Mouse (Mus musculus): ENCODE measurements at regions not wholly inside any gene's neighbourhood (a gene's known extent, or its start where the extent isn't known, plus 50 kb on each side); places are given as distances from the start of the nearest gene placed in this dataset.

DNA sequence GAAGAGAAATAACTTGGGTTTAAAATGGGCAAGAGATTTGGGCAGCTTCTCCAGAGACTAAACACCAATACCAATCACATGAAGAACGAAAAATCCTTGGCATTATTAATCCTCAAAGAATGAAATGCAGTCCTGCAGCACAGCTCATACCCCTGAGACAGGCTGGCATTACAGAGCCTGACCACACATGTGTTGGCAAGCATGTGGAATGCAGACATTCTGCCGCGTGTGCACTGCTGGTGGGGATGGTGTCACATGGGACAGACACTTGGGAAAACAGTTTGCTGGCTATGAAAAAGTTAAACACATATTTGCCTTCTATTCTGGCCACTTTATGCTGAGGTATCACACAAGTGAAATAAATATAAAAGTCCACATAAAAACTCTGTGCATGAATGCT is 60.4 kb upstream of the Smad3 start:
- H3K36me3 ChIP-seq (ENCODE audit: control insufficient read depth, insufficient read depth, low read length): no peaks in the 10 kb centered on the region
- 52% methylated on average over 3 of the region's 3 CpGs for WGBS
- H3K27me3 ChIP-seq (ENCODE audit: control insufficient read depth, insufficient read depth, low read length): no peaks in the 10 kb centered on the region
- H3K27ac ChIP-seq (replicated peaks; ENCODE audit: low read depth, low read length): no peak overlapping the region
- H3K9me3 ChIP-seq (ENCODE audit: control insufficient read depth, low read length): 0 out of 2 replicates have a peak, but pooled peaks cover 3% of the 10 kb centered on the region
- H3K4me3 ChIP-seq (replicated peaks; ENCODE audit: low read length): no peak overlapping the region
- DNase-seq (ENCODE audit: low spot score): no peak
- no peak overlapping the region for H3K4me2 ChIP-seq (replicated peaks; ENCODE audit: low read depth, low read length, severe bottlenecking)
- no peak for ATAC-seq (ENCODE audit: low FRiP score, low read depth)
- no peak overlapping the region for H3K9ac ChIP-seq (ENCODE audit: low read depth, low read length, severe bottlenecking)
- H3K4me1 ChIP-seq (ENCODE audit: control insufficient read depth, insufficient read depth, low read length): no peaks in the 10 kb centered on the region
- no peak for TF ChIP-seq POLR2A (IDR thresholded peaks at IDR 0.05; ENCODE audit: borderline replicate concordance, extremely low read depth, insufficient read depth, insufficient read length)

GRCm38 (mm10) chr9:63816540-63816939 is 58.7 kb upstream of the Smad3 start:
- no peaks in the 10 kb centered on the region for H3K27me3 ChIP-seq (ENCODE audit: control insufficient read depth, insufficient read depth, low read length)
- H3K36me3 ChIP-seq (ENCODE audit: control insufficient read depth, insufficient read depth, low read length): no peaks in the 10 kb centered on the region
- no peak overlapping the region for H3K4me2 ChIP-seq (replicated peaks; ENCODE audit: low read depth, low read length, severe bottlenecking)
- H3K4me3 ChIP-seq (replicated peaks; ENCODE audit: low read length): no peak overlapping the region
- ATAC-seq (ENCODE audit: low FRiP score, low read depth): no peak
- WGBS: 62% methylated on average over 2 of the region's 2 CpGs
- DNase-seq (ENCODE audit: low spot score): no peak
- no peak overlapping the region for H3K9ac ChIP-seq (ENCODE audit: low read depth, low read length, severe bottlenecking)
- TF ChIP-seq POLR2A (IDR thresholded peaks at IDR 0.05; ENCODE audit: borderline replicate concordance, extremely low read depth, insufficient read depth, insufficient read length): no peak
- H3K9me3 ChIP-seq (ENCODE audit: control insufficient read depth, low read length): 0 out of 2 replicates have a peak, but pooled peaks cover 3% of the 10 kb centered on the region
- no peaks in the 10 kb centered on the region for H3K4me1 ChIP-seq (ENCODE audit: control insufficient read depth, insufficient read depth, low read length)
- H3K27ac ChIP-seq (replicated peaks; ENCODE audit: low read depth, low read length): no peak overlapping the region

DNA sequence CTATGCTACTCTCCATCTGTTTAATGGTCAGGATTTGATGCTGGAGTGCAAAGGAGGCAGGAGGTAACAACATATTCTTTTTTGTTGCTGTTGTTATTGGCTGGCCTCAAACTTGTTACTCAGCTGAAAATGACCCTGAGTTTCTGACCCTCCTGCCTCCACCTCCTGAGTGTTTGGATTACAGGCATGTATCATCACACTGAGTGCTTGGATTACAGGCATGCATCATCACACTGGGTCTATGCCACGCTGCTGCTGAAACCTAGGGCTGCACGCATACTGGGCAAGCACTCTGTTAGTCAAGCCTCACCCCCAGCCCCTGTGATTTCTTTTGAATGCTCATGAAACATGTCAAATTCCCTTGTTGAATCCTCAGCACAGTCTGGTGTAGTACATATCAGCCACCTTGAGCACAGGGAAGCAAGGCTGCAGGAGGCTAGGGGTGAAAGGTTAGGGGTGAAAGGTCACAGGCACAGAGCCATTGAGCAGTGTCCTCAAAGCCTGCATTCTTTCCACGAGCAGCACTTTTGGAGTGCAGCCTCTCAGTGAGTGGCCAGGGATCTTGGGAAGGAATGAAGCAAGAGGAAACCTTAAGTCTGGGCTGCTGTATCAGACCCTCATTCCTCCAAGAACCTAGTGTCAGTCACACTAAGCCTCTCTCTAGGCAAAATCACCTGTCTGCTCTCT is 52.2 kb upstream of the Smad3 start:
- Histone ChIP-seq H3K4me1 (ENCODE audit: control insufficient read depth, insufficient read depth, low read length) (no peaks in the 10 kb centered on the region), H3K9me3 (ENCODE audit: control insufficient read depth, low read length) (no peaks in the 10 kb centered on the region), H3K4me2 (replicated peaks; ENCODE audit: low read depth, low read length, severe bottlenecking) (no peak overlapping the region), H3K4me3 (replicated peaks; ENCODE audit: low read length) (no peak overlapping the region), H3K27me3 (ENCODE audit: control insufficient read depth, insufficient read depth, low read length) (no peaks in the 10 kb centered on the region), H3K9ac (ENCODE audit: low read depth, low read length, severe bottlenecking) (no peak overlapping the region), H3K36me3 (ENCODE audit: control insufficient read depth, insufficient read depth, low read length) (no peaks in the 10 kb centered on the region), H3K27ac (replicated peaks; ENCODE audit: low read depth, low read length) (no peak overlapping the region)
- DNase-seq (ENCODE audit: low spot score) (no peak), ATAC-seq (ENCODE audit: low FRiP score, low read depth) (no peak)
- WGBS: 58% methylated on average over 3 of the region's 3 CpGs
- no peak for TF ChIP-seq POLR2A (IDR thresholded peaks at IDR 0.05; ENCODE audit: borderline replicate concordance, extremely low read depth, insufficient read depth, insufficient read length)
